Mouse (Mus musculus): ENCODE measurements around the gene Tbce. TPM values are rescaled to one million over a fixed set of nuclear protein-coding genes. Genes with fewer than 3 reads are reported as not detected.

Gene Tbce
- total RNA-seq (2023): 10 to 100 TPM; 58.6 to 60.2 TPM

DNA sequence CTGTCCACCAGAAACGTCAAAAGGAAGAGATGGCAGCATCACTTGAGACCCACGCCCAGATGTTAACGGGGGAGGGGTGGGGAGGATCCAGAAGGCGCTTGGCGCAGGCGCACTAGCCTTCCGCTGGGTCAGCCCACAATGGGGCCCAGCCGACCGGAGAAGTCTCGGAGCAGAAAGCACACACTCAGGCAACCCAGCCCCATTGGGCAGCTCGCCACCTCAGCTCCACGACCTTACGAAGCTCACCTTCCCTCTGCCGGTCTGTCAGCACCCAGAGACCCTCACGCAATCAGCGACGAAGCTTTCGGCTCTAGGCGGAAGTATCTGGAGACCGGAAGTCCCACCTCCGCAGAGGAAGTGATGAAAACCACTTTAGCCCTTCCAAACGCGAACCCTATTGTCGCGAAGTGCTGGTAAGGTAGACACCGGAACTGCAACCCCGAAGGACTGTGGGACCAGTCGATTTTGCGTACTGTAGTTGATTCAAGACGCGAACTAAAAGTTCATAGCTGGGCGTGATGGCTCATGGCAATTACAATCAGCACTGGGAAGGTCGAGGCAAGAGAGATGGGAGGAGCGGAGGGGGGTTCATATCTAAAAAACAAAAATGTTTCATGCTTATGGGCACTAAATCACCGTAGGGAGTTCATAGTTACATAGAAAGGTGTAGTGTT lies at the start of gene Tbce:
TSS of gene Tbce (minus strand) at position 347 of the 674 bp plus-strand sequence.

GRCm38 (mm10) chr13:14063013-14063941 lies 23.8 kb upstream of the Tbce start, which contains the start of the genes Arid4b and Ggps1:
Gene Arid4b, plus strand, starts transcription at chr13:14063232.
Gene Ggps1, minus strand, starts transcription at chr13:14063488.

DNA sequence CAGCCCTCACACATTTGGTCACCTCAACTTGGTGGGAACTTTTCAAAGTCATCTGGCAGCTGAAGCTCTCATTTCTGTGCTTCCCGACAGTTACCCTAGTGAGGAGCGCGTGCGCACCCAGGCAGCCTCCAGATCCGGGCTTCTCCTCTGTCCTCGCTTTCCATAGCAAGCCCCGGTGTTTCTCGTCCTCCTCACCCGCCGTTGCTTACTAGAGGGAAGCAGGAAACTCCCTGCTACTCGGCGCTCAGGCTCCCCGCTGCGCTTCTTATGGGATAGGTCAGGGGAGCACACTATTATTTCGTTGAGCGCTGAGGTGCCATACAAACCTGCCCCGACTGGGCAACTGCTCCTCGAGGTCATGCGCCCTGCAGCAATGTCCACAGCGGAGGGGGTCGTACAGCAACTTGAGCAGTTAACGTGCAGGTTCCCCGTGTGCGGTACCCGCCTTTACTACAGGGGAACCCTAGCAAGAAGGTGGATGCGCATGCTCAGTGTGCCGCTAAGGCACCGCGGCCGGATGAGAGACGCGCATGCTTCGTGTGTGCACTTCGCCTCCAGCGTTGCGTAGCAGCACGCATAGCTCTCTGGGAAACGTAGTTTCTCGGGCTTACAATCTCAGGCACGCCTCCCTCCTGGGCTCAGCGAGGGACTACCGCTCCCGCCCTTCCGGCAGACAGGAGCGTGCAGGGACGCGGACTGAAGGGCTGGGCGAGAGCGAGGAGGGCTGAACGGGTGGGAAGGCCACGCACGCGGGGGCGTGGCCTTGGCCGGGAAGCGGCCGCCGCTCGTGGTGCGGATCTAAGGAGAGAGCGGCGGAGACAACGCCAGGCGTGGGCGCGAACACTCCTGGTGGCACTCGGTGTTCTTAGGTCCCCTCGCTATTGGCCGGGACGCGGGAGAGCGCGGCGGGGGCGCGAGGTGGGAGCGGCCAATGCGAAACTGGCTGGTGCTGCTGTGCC lies 85.3 kb downstream of the Tbce start, which contains the start of gene B3galnt2:
TSS of gene B3galnt2 (plus strand) at position 596 of the 959 bp plus-strand sequence.

Other genes with a start within 250 kb of the Tbce start
- gene B3galnt2, start 85.2 kb downstream of the Tbce start, total RNA-seq (2023): 10 to 100 TPM; 25.4 to 25.6 TPM
- 10 to 100 TPM; 47.3 to 48.7 TPM for gene Arid4b, start 23.6 kb upstream of the Tbce start, total RNA-seq (2023)
- gene Ggps1, start 23.9 kb upstream of the Tbce start, total RNA-seq (2023): 10 to 100 TPM; 25.7 to 28.6 TPM